Mouse (Mus musculus) embryonic facial prominence, embryonic 13.5 days (tissue): ENCODE measurements around the gene Irf1. TPM values are rescaled to one million over a fixed set of nuclear protein-coding genes. Genes with fewer than 3 reads are reported as not detected.

Source experiments
- ATAC-seq: fragments of 200-750 bp; cut with Nextera tagmentation; 2 replicates; pipeline ENCODE4 v1.8.0; 2017; ENCODE audit warnings: low read depth; ENCODE audit not compliant: insufficient number of reproducible peaks, insufficient read depth, low FRiP score, low TSS enrichment
- H3K27ac ChIP-seq: fragments of 300-500 bp; sonication (generic); 2 replicates; pipeline ENCODE4 v1.5.1; 2015; ENCODE audit warnings: moderate library complexity, mild to moderate bottlenecking, inconsistent platforms
- H3K27me3 ChIP-seq: fragments of 300-500 bp; sonication (generic); 2 replicates; pipeline ENCODE4 v1.6.1; 2015; ENCODE audit warnings: mild to moderate bottlenecking, inconsistent platforms
- H3K36me3 ChIP-seq: fragments of 300-500 bp; sonication (generic); 2 replicates; pipeline ENCODE4 v1.6.1; 2015; ENCODE audit warnings: mild to moderate bottlenecking, inconsistent platforms
- H3K4me1 ChIP-seq: fragments of 300-500 bp; sonication (generic); 2 replicates; pipeline ENCODE4 v1.6.1; 2015; ENCODE audit warnings: inconsistent platforms
- H3K4me2 ChIP-seq: fragments of 300-500 bp; sonication (generic); 2 replicates; pipeline ENCODE4 v1.6.1; 2015; ENCODE audit warnings: moderate library complexity, mild to moderate bottlenecking, inconsistent platforms
- H3K4me3 ChIP-seq: fragments of 300-500 bp; sonication (generic); 2 replicates; pipeline ENCODE4 v1.5.1; 2015; ENCODE audit warnings: mild to moderate bottlenecking, inconsistent platforms
- H3K9ac ChIP-seq: fragments of 300-500 bp; sonication (generic); 2 replicates; pipeline ENCODE4 v1.6.1; 2015; ENCODE audit warnings: mild to moderate bottlenecking, inconsistent platforms
- H3K9me3 ChIP-seq: fragments of 300-500 bp; sonication (generic); 2 replicates; pipeline ENCODE4 v1.6.1; 2016; ENCODE audit warnings: inconsistent platforms
- WGBS: fragments of 180-500 bp; shearing (Covaris S2); methylation state at CpG from one replicate; pipeline ENCODE4 v1.1.7; 2015; ENCODE audit warnings: mixed read lengths; 5-methylcytosine and 5-hydroxymethylcytosine counted together
- polyA plus RNA-seq: library from polyadenylated mRNA; unstranded; fragments of >200 nt; fragmentation: Nextera tagmentation; extraction: Ambion mirVana; gene quantifications from 2 replicates; pipeline ENCODE4 v1.2.1, GENCODE M21; 2015

Gene Irf1
- polyA plus RNA-seq: 8.6 and 9.5 TPM in 2 replicates

- Histone ChIP-seq H3K27me3 (peaks cover 5% of the 10 kb centered on the region), H3K4me1 (peaks cover 10% of the 10 kb centered on the region), H3K4me3 (peak within 1 kb of the TSS; percentile 75), H3K4me2 (peak within 1 kb of the TSS; percentile 79), H3K9me3 (no peaks in the 10 kb centered on the region), H3K36me3 (no peaks in the 10 kb centered on the region), H3K27ac (peak within 1 kb of the TSS; percentile 76), H3K9ac (peak within 1 kb of the TSS; percentile 80)
- under 1% methylated on average over 40 of the region's 40 CpGs for WGBS
- peak; percentile 85 for ATAC-seq
These were observed at the start of gene Irf1 for GRCm38 (mm10) chr11:53769760-53770124. Gene Irf1 (plus strand): TSS chr11:53770014.

- H3K4me2 ChIP-seq: no peak within 1 kb of the TSS
- WGBS: 84% methylated on average over 6 of the region's 6 CpGs
- no peaks in the 10 kb centered on the region for H3K36me3 ChIP-seq
- ATAC-seq: no peak
- H3K27me3 ChIP-seq: no peaks in the 10 kb centered on the region
- no peaks in the 10 kb centered on the region for H3K9me3 ChIP-seq
- H3K9ac ChIP-seq: no peak within 1 kb of the TSS
- H3K4me3 ChIP-seq: no peak within 1 kb of the TSS
- no peak within 1 kb of the TSS for H3K27ac ChIP-seq
- no peaks in the 10 kb centered on the region for H3K4me1 ChIP-seq
These were observed 49.1 kb upstream of the Irf1 start, which contains the start of gene Il5 for GRCm38 (mm10) chr11:53720715-53721114. Gene Il5 (plus strand): TSS chr11:53720794.

GRCm38 (mm10) chr11:53731457-53731856 is 38.4 kb upstream of the Irf1 start:
- ATAC-seq: no peak
- Histone ChIP-seq H3K9ac (no peak overlapping the region), H3K9me3 (no peaks in the 10 kb centered on the region), H3K27ac (no peak overlapping the region), H3K4me2 (no peak overlapping the region), H3K36me3 (no peaks in the 10 kb centered on the region), H3K4me1 (no peaks in the 10 kb centered on the region), H3K27me3 (no peaks in the 10 kb centered on the region), H3K4me3 (no peak overlapping the region)
- WGBS: 91% methylated on average over 7 of the region's 7 CpGs

- Histone ChIP-seq H3K4me1 (no peaks in the 10 kb centered on the region), H3K27ac (no peak overlapping the region), H3K27me3 (no peaks in the 10 kb centered on the region), H3K36me3 (no peaks in the 10 kb centered on the region), H3K9me3 (no peaks in the 10 kb centered on the region), H3K4me3 (no peak overlapping the region), H3K4me2 (no peak overlapping the region), H3K9ac (no peak overlapping the region)
- ATAC-seq: no peak
- 92% methylated on average over 8 of the region's 8 CpGs for WGBS
These were observed 37.6 kb upstream of the Irf1 start for GRCm38 (mm10) chr11:53732244-53732643.

- Histone ChIP-seq H3K9me3 (no peaks in the 10 kb centered on the region), H3K4me1 (no peaks in the 10 kb centered on the region), H3K27ac (no peak overlapping the region), H3K27me3 (no peaks in the 10 kb centered on the region), H3K36me3 (no peaks in the 10 kb centered on the region), H3K4me2 (no peak overlapping the region), H3K9ac (no peak overlapping the region), H3K4me3 (no peak overlapping the region)
- ATAC-seq: no peak
- 93% methylated on average over 7 of the region's 7 CpGs for WGBS
These were observed 36.0 kb upstream of the Irf1 start for GRCm38 (mm10) chr11:53733824-53734223.

GRCm38 (mm10) chr11:53734431-53734830 is 35.4 kb upstream of the Irf1 start:
- no peak overlapping the region for H3K9ac ChIP-seq
- no peak overlapping the region for H3K4me2 ChIP-seq
- no peaks in the 10 kb centered on the region for H3K27me3 ChIP-seq
- no peak overlapping the region for H3K27ac ChIP-seq
- no peak for ATAC-seq
- no peaks in the 10 kb centered on the region for H3K36me3 ChIP-seq
- 82% methylated on average over 2 of the region's 2 CpGs for WGBS
- no peaks in the 10 kb centered on the region for H3K9me3 ChIP-seq
- H3K4me1 ChIP-seq: no peaks in the 10 kb centered on the region
- H3K4me3 ChIP-seq: no peak overlapping the region

- no peak for ATAC-seq
- Histone ChIP-seq H3K4me2 (peak overlapping the region; percentile 54; the same call in 1 of the 2 replicates), H3K27ac (no peak overlapping the region), H3K36me3 (no peaks in the 10 kb centered on the region), H3K27me3 (no peaks in the 10 kb centered on the region), H3K4me1 (no peaks in the 10 kb centered on the region), H3K4me3 (peak overlapping the region; percentile 25; the same call in 1 of the 2 replicates), H3K9me3 (no peaks in the 10 kb centered on the region), H3K9ac (no peak overlapping the region)
- WGBS: 65% methylated on average over 18 of the region's 18 CpGs
These were observed 34.7 kb upstream of the Irf1 start for GRCm38 (mm10) chr11:53734970-53735681.

GRCm38 (mm10) chr11:53735682-53736245 is 34.0 kb upstream of the Irf1 start:
- Histone ChIP-seq H3K9ac (0 out of 2 replicates have a peak overlapping the region, but pooled peaks have one; percentile 32), H3K27ac (no peak overlapping the region), H3K4me3 (peak overlapping the region; percentile 25), H3K36me3 (no peaks in the 10 kb centered on the region), H3K4me1 (no peaks in the 10 kb centered on the region), H3K27me3 (no peaks in the 10 kb centered on the region), H3K9me3 (no peaks in the 10 kb centered on the region), H3K4me2 (peak overlapping the region; percentile 54)
- ATAC-seq: no peak
- WGBS: 24% methylated on average over 17 of the region's 17 CpGs

GRCm38 (mm10) chr11:53736771-53737572 is 32.8 kb upstream of the Irf1 start:
- Histone ChIP-seq H3K36me3 (no peaks in the 10 kb centered on the region), H3K9me3 (no peaks in the 10 kb centered on the region), H3K27me3 (no peaks in the 10 kb centered on the region), H3K27ac (no peak overlapping the region), H3K4me2 (no peak overlapping the region), H3K4me1 (no peaks in the 10 kb centered on the region), H3K4me3 (no peak overlapping the region), H3K9ac (no peak overlapping the region)
- 47% methylated on average over 14 of the region's 14 CpGs for WGBS
- ATAC-seq: no peak

GRCm38 (mm10) chr11:53737573-53737946 is 32.3 kb upstream of the Irf1 start:
- Histone ChIP-seq H3K4me1 (no peaks in the 10 kb centered on the region), H3K27ac (no peak overlapping the region), H3K27me3 (no peaks in the 10 kb centered on the region), H3K4me2 (no peak overlapping the region), H3K9ac (no peak overlapping the region), H3K36me3 (no peaks in the 10 kb centered on the region), H3K9me3 (no peaks in the 10 kb centered on the region), H3K4me3 (no peak overlapping the region)
- no peak for ATAC-seq
- WGBS: 42% methylated on average over 6 of the region's 6 CpGs

- ATAC-seq: no peak
- Histone ChIP-seq H3K27ac (no peak overlapping the region), H3K9me3 (no peaks in the 10 kb centered on the region), H3K36me3 (no peaks in the 10 kb centered on the region), H3K4me2 (no peak overlapping the region), H3K4me1 (no peaks in the 10 kb centered on the region), H3K9ac (no peak overlapping the region), H3K4me3 (no peak overlapping the region), H3K27me3 (no peaks in the 10 kb centered on the region)
- WGBS: 9% methylated on average over 5 of the region's 5 CpGs
These were observed 27.5 kb upstream of the Irf1 start for GRCm38 (mm10) chr11:53742353-53742752.
